Mouse (Mus musculus) heart, embryonic 10.5 days (tissue): ENCODE data around the gene Platr17. TPM values are rescaled to one million over a fixed set of nuclear protein-coding genes. Genes with fewer than 3 reads are reported as not detected.
"Not testable (repeated sequence)": the region's sequence is repeated elsewhere in the genome, so short reads cannot be mapped to it uniquely, and the experiment has no call there.

ENCODE experiments used
- DNase-seq: peaks from one replicate; pipeline ENCODE4 v3.0.0-alpha.2; 2017; ENCODE audit warnings: low spot score
- H3K27ac ChIP-seq: fragments of 300-500 bp; sonication (generic); 2 replicates; pipeline ENCODE4 v1.5.1; 2016; ENCODE audit warnings: mild to moderate bottlenecking
- H3K27me3 ChIP-seq: fragments of 300-500 bp; sonication (generic); 2 replicates; pipeline ENCODE4 v1.6.1; 2016; ENCODE audit warnings: mild to moderate bottlenecking; ENCODE audit not compliant: poor library complexity, insufficient read depth, severe bottlenecking
- H3K36me3 ChIP-seq: fragments of 300-500 bp; sonication (generic); 2 replicates; pipeline ENCODE4 v1.6.1; 2016; ENCODE audit warnings: mild to moderate bottlenecking, moderate library complexity
- H3K4me1 ChIP-seq: fragments of 300-500 bp; sonication (generic); 2 replicates; pipeline ENCODE4 v1.6.1; 2016; ENCODE audit warnings: mild to moderate bottlenecking
- H3K4me3 ChIP-seq: fragments of 300-500 bp; sonication (generic); 2 replicates; pipeline ENCODE4 v1.5.1; 2016; ENCODE audit warnings: mild to moderate bottlenecking, moderate library complexity
- H3K9me3 ChIP-seq: fragments of 300-500 bp; sonication (generic); 2 replicates; pipeline ENCODE4 v1.6.1; 2016; ENCODE audit warnings: mild to moderate bottlenecking, moderate library complexity
- WGBS: fragments of 180-500 bp; shearing (Covaris S2); methylation state at CpG from one replicate; pipeline ENCODE4 v1.1.7; 2016; 5-methylcytosine and 5-hydroxymethylcytosine counted together
- polyA plus RNA-seq: library from polyadenylated mRNA; unstranded; fragments of >200 nt; fragmentation: Nextera tagmentation; extraction: Ambion mirVana; gene quantifications from 2 replicates; pipeline ENCODE4 v1.2.1, GENCODE M21; 2016

The Platr17 gene
- polyA plus RNA-seq, 1 experiment from 2014 or later = 0.28 TPM

DNA sequence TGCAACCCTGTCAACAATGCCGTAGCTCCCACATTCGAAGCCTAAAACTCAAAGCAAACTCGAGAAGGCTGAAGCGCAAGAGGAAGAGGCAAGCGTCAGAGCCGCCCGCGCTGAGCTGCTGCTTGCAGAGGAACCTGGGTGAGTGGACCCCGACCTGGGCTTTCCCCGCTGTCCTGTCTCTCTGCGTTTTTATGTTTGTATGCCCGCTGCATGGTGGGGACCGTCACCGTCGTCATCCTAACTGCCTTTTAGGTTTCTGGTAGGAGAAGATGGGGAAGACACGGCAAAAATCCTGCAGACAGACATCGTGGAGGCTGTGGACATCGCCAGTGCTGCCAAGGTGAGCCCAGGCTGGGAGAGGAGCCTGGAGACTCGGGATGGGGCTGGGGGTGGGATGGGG is 36.4 kb downstream of the Platr17 start:
- Histone ChIP-seq H3K4me1 (peaks cover 26% of the 10 kb centered on the region), H3K4me3 (peak overlapping the region; percentile 93), H3K36me3 (peaks cover 64% of the 10 kb centered on the region), H3K27ac (peak overlapping the region; percentile 87; the same call in 1 of the 2 replicates), H3K27me3 (no peaks in the 10 kb centered on the region), H3K9me3 (no peaks in the 10 kb centered on the region)
- WGBS = 59% methylated on average over 19 of the region's 19 CpGs
- DNase-seq = no peak

DNA sequence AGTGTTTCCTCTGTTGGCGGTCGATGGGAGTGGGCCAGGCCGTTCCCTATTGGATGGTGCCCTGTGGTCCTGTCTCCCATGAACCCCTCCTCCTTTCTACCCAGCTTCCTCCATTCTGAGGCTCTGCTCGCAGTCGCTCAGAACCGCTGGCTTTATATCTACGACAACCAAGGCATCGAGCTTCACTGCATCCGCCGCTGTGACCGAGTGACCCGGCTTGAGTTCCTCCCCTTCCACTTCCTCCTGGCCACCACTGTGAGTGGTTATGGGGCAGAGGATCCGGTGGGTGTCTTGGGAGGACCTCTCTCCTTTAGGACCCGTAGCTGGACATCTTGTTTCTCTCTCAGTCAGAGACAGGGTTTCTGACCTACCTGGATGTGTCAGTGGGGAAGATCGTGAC is 38.5 kb downstream of the Platr17 start:
- H3K4me3 ChIP-seq = 0 out of 2 replicates have a peak overlapping the region, but pooled peaks have one; percentile 9
- WGBS = 90% methylated on average over 15 of the region's 15 CpGs
- no peaks in the 10 kb centered on the region for H3K27me3 ChIP-seq
- DNase-seq = no peak
- peaks cover 26% of the 10 kb centered on the region for H3K4me1 ChIP-seq
- H3K27ac ChIP-seq = no peak overlapping the region
- peaks cover 65% of the 10 kb centered on the region for H3K36me3 ChIP-seq
- no peaks in the 10 kb centered on the region for H3K9me3 ChIP-seq

DNA sequence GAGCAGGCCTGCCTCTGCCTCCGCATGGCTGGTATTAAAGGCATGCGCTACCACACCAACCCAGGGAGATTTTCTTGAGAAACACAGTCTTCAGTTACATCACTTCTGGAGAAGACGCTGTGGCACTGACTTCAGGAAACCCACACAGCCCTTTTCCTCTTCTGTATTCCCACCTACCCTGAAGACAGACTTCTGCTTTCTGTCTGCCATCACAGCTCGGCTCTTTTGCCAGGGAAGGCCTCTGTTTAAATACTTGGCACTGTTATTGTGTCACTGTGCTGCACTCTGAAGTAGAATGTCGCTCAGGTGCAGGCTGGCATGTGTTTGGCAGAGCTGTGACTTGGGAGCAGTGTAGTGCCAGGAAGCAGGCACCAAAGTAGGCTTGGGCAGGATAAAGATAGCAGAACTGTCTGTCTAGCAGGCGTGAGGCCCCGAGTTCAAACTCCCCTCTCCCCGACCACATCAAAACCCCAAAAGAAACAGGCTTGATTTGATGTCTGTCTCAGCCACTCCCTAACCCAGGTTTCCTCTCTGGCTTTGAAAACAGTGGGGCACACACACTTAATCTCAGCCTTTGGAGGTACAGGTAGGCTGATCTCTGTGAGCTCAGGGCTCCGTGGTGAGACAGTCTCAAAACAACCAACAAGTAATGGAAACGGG is 42.6 kb downstream of the Platr17 start:
- WGBS = 88% methylated on average over 10 of the region's 10 CpGs
- Histone ChIP-seq H3K36me3 (peaks cover 78% of the 10 kb centered on the region), H3K4me3 (no peak overlapping the region)

DNA sequence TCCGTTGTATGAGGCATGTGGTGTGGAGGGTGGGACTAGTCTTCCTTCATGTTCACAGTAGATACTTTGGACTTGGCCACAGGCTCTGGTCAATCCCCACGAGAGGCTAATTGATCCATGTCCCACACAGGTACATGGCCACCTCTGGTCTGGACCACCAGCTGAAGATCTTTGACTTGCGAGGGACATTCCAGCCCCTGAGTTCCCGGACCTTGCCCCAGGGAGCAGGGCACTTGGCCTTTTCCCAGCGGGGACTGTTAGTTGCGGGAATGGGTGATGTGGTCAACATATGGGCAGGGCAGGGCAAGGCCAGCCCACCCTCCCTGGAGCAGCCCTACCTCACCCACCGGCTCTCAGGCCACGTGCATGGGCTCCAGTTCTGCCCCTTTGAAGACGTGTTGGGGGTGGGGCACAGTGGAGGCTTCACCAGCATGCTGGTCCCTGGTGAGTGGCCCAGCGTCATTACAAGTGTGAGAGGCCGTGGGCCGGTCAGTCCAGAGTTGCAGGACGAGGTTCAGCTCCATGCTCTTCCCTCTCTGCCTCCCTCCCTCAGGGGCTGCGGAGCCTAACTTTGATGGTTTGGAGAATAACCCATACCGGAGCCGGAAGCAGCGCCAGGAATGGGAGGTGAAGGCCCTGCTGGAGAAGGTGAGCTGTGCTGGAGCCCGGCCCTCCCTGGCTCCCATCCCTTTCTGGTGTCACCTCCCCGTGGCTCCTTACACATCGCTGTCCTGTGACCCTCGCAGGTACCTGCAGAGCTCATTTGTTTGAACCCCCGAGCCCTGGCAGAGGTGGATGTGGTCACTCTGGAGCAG is 43.4 kb downstream of the Platr17 start:
- Histone ChIP-seq H3K27me3 (no peaks in the 10 kb centered on the region), H3K27ac (no peak overlapping the region; the same call in 1 of the 2 replicates), H3K36me3 (peaks cover 79% of the 10 kb centered on the region), H3K9me3 (no peaks in the 10 kb centered on the region), H3K4me1 (peaks cover 32% of the 10 kb centered on the region), H3K4me3 (no peak overlapping the region; the same call in 1 of the 2 replicates)
- 87% methylated on average over 22 of the region's 22 CpGs for WGBS
- DNase-seq = no peak

More for the DNA sequence above, 42.6 kb downstream of the Platr17 start:
- Histone ChIP-seq H3K27ac (no peak overlapping the region), H3K9me3 (no peaks in the 10 kb centered on the region), H3K4me1 (peaks cover 25% of the 10 kb centered on the region), H3K27me3 (no peaks in the 10 kb centered on the region)
- no peak for DNase-seq

DNA sequence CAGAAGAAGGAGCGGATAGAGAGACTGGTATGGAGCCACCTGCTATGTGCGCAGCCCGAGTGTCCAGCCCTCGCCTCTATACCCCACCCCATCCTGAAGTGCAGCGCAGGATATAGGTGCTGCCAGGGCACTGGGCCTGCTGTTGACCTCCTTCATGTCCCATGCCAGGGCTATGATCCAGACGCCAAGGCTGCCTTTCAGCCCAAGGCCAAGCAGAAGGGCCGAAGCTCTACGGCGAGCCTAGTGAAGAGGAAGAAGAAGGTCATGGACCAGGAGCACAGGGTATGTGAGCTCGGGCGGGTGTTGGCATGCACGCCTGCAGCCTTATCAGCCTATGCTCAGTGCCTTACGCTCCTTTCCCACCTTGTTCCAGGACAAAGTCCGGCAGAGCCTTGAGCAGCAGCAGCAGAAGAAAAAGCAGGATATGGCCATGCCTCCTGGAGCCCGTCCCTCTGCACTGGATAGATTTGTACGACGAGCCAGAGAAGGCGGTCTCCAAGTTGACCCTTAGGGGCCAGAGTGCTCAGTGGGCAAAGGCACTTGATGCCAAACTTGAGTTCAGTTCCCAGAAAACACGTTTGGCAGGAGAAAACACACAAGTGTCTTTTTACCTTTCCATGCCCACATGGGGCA is 44.1 kb downstream of the Platr17 start:
- no peaks in the 10 kb centered on the region for H3K9me3 ChIP-seq
- WGBS = 90% methylated on average over 19 of the region's 19 CpGs
- H3K4me1 ChIP-seq = peaks cover 39% of the 10 kb centered on the region
- H3K36me3 ChIP-seq = peaks cover 80% of the 10 kb centered on the region
- no peak overlapping the region for H3K4me3 ChIP-seq
- H3K27me3 ChIP-seq = no peaks in the 10 kb centered on the region
- no peak overlapping the region for H3K27ac ChIP-seq
- no peak for DNase-seq

DNA sequence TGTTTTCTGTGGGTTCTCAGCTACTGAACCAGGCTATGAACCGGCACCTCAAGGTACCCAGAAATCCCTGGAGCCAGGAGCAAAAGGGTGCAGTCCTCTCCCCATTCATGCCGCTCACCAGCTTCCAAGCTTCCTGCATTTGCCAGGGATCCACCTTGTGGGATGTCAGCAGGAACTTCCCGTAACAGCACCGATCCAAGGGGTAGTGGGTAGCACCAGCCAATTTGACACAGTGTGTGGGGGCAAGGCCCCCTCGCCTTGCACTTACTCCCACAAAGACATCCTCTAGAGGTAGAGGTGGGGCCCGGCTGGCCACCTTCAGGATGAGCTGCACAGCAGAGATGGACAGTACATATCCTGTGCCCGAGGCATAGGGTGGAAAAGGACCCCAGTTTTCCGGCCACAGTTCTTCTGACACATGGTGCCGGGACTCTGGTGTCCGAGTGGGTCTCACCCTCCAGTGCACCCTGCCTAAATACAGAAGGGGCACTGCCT is 45.2 kb downstream of the Platr17 start:
- peaks cover 46% of the 10 kb centered on the region for H3K4me1 ChIP-seq
- H3K4me3 ChIP-seq = peak overlapping the region; percentile 63
- H3K27me3 ChIP-seq = no peaks in the 10 kb centered on the region
- peaks cover 77% of the 10 kb centered on the region for H3K36me3 ChIP-seq
- DNase-seq = no peak
- 71% methylated on average over 10 of the region's 10 CpGs for WGBS
- no peaks in the 10 kb centered on the region for H3K9me3 ChIP-seq
- peak overlapping the region; percentile 87 for H3K27ac ChIP-seq

DNA sequence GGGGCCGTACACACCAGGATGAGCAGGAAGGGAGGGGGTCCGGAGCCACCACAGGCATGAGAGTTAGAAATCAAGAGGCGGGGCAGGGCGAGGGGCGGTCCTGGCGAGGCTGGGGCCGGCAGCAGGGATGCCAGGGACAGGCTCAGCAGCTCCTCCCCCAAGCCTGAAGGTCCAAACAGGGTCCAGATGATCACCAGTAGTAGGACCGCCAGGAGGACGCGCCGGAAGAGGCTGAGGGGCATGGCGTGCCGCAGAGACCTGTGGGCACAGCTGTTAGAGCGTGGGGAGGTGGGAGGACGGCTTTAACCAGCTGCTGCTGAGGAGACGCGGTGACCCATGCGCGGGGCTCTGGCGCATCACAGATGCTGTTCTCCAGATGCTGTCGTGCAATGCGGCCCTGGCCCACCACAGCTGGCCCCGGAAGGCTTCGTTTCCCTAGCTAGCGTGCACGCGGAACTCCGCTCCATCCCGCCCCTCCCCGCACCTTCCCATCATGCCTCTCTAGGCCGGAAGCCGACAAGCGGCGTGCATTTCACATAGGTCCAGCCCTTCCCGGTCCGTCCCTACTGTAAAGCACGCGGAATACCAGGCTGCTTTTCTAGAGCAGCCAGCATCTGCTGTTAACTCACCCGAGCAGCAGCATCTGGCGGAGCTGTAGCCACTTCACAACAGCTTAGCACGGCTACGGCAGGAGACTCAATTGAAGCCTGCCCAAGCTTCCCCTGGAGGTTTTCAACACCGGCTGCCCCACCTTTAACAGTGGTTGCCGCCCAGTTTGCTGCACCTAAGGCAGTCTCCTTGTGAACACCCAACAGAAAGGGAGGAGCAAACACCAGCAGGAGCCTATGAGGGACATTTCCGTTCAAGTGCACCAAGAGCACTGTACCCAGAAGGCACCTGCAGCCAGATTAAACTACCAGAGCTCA is 46.3 kb downstream of the Platr17 start, which contains the start of gene B3galt4:
TSS of gene B3galt4 (minus strand) at position 468 of the 926 bp plus-strand sequence.
- WGBS = 1% methylated on average over 45 of the region's 45 CpGs
- no peaks in the 10 kb centered on the region for H3K9me3 ChIP-seq
- peaks cover 66% of the 10 kb centered on the region for H3K36me3 ChIP-seq
- peak within 1 kb of the TSS; percentile 63 for H3K4me3 ChIP-seq
- no peaks in the 10 kb centered on the region for H3K27me3 ChIP-seq
- peak within 1 kb of the TSS; percentile 87 for H3K27ac ChIP-seq
- DNase-seq = peak; percentile 96
- peaks cover 46% of the 10 kb centered on the region for H3K4me1 ChIP-seq

DNA sequence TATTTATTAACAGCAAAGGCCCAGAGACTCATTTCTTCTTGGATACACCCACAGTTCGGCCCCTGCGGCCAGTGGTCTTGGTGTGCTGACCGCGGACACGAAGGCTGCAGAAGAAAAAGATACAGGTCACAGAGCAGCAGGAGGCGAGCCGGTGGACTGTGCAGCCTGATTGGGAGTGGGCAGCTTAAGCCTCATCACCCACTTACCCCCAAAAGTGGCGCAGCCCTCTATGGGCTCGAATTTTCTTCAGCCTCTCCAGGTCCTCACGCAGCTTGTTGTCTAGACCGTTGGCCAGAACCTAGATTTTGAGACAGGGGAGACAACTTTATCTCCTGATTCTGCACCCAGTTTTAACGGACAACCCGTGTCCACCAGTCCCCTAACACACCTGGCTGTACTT is 47.1 kb downstream of the Platr17 start:
- H3K27me3 ChIP-seq, H3K27ac ChIP-seq, DNase-seq, H3K9me3 ChIP-seq: not testable (repeated sequence)
- H3K36me3 ChIP-seq = peaks cover 60% of the 10 kb centered on the region
- H3K4me3 ChIP-seq = peak overlapping the region; percentile 63
- H3K4me1 ChIP-seq = peaks cover 51% of the 10 kb centered on the region
- WGBS = 74% methylated on average over 13 of the region's 13 CpGs

DNA sequence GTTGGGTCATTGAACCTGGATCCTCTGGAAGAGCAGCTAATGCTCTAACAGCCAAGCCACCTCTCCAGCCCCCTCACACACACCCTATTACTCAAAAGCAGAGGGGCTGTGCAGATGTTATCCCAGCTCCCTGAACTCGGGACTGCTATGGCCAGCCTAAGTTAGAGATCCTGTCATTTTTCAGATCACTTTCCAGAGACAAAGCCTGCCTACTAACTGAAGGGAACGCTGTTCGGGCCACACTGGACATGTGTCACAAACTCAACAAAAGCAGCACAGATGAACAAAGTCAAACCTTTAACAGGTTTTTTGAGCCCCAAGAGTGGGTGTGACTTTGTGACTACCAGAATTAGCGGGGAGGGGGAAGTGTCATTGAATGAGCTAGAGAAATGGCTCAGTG is 47.9 kb downstream of the Platr17 start:
- WGBS = 86% methylated on average over 4 of the region's 4 CpGs
- no peaks in the 10 kb centered on the region for H3K27me3 ChIP-seq
- peaks cover 51% of the 10 kb centered on the region for H3K4me1 ChIP-seq
- H3K9me3 ChIP-seq = no peaks in the 10 kb centered on the region
- H3K27ac ChIP-seq = no peak overlapping the region
- peaks cover 55% of the 10 kb centered on the region for H3K36me3 ChIP-seq
- peak overlapping the region; percentile 100 for H3K4me3 ChIP-seq
- DNase-seq = no peak

DNA sequence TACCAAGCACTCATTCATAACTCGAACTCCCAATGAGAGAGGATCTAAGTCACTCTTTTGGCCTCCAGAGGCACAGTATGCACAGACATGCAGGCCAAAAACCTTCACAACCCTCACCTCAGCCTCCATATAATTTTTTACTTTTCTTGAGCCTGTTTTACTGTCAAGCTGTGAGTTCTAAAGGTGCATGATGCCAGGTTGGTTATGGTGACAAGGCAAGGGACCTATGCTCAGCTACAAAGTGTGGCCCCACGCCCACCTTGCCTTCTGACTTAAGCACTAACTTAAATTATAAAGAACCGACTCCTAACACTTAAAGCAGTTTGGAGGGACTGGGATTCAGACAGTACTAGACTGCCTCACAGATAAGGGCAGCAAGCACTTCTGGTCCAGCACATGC is 48.4 kb downstream of the Platr17 start:
- Histone ChIP-seq H3K9me3 (no peaks in the 10 kb centered on the region), H3K36me3 (peaks cover 54% of the 10 kb centered on the region), H3K4me3 (peak overlapping the region; percentile 100), H3K27ac (no peak overlapping the region), H3K27me3 (no peaks in the 10 kb centered on the region), H3K4me1 (peaks cover 51% of the 10 kb centered on the region)
- 78% methylated on average over 3 of the region's 3 CpGs for WGBS
- no peak for DNase-seq

DNA sequence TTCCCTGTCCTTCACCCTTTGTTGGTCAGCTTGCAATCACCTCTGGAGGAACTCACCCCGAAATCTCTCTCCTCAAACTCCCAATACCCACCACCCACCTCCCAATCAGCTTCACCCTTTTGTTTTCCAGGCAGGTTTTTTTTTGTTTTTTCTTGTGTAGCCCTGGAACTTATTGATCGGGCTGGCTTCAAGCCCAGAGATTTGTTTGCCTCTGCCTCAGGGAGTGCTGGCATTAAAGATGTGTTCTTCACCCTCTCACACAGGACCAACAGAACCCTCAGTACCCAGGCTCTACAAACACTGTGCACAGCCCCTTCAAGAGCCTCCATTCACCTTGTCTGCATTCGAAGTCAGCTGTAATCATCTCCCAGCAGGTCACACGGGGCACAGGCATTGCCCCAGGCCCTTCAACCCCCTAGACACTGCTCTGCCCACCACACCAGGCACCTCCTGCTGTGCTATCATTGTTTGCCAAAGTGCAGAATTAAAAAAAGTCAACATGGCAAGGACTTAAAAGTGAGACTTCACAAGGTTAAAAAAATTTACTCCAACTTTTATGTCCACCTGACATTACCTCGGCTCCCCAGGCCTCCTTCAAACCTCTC is 49.1 kb downstream of the Platr17 start:
- no peaks in the 10 kb centered on the region for H3K27me3 ChIP-seq
- DNase-seq = no peak
- peak overlapping the region; percentile 98; the same call in 1 of the 2 replicates for H3K27ac ChIP-seq
- 45% methylated on average over 5 of the region's 5 CpGs for WGBS
- peaks cover 54% of the 10 kb centered on the region for H3K36me3 ChIP-seq
- no peaks in the 10 kb centered on the region for H3K9me3 ChIP-seq
- H3K4me1 ChIP-seq = peaks cover 51% of the 10 kb centered on the region
- peak overlapping the region; percentile 100 for H3K4me3 ChIP-seq
